Mouse (Mus musculus) testis, adult 2 months (tissue): ENCODE data around the gene Unc119.

Source experiments
- CTCF ChIP-seq: fragments of 200-500 bp; IDR thresholded peaks from 2 replicates; pipeline ENCODE4 v1.5.1; 2012; ENCODE audit warnings: low read depth, mild to moderate bottlenecking, inconsistent platforms, low read length, moderate library complexity; ENCODE audit not compliant: control insufficient read depth, insufficient read depth, insufficient replicate concordance
- POLR2A ChIP-seq: fragments of 200-500 bp; IDR thresholded peaks from 2 replicates; pipeline ENCODE4 v1.6.1; 2012; ENCODE audit warnings: low read depth, mild to moderate bottlenecking, inconsistent platforms, low read length, moderate library complexity; ENCODE audit not compliant: control insufficient read depth

DNA sequence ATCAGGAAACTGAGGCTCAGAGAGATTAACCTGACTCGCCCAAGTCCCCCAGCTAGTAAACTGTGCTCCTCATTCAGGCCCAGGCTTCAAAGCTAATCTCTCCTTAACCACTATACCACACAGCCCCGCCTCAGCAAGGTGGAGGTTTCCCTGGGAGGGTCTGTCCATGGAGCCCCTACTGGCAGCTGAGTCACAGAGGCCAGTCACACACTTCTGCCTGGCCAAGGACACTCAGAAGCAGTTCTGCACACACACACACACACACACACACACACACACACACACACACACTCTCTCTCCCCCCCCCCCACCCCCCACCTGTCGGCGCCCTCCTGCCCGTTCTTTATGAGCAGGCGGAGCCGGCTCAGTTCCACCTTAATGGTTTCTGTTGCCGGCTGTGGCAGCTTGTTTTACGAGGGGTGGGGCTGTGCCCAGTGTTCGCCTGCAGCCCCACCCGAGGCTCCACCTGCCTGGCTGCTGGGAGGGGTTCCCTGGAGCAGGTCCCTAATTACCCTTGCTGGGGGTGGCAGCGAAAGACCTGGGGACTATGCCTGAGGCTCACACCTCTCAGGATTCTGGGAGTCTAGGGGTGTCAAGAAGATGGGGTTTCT lies 34.4 kb downstream of the Unc119 start:
- TF ChIP-seq CTCF = no peak
- TF ChIP-seq POLR2A = no peak
